Mouse (Mus musculus) brain, embryonic 14.5 days (tissue): ENCODE measurements around the gene Fkbp2. TPM values are rescaled to one million over a fixed set of nuclear protein-coding genes. Genes with fewer than 3 reads are reported as not detected.

Source experiments
- DNase-seq: peaks from one replicate; pipeline ENCODE4 v3.0.0-alpha.2; 2011; ENCODE audit warnings: low read depth
- CTCF ChIP-seq: fragments of 200-500 bp; IDR thresholded peaks from 2 replicates; pipeline ENCODE4 v1.5.1; 2012; ENCODE audit warnings: inconsistent platforms, mild to moderate bottlenecking, moderate library complexity, borderline replicate concordance; ENCODE audit not compliant: insufficient read depth, insufficient read length; ENCODE audit errors: extremely low read depth
- POLR2A ChIP-seq: fragments of 200-500 bp; IDR thresholded peaks from 2 replicates; pipeline ENCODE4 v1.6.1; 2012; ENCODE audit warnings: mild to moderate bottlenecking, inconsistent platforms, borderline replicate concordance; ENCODE audit not compliant: poor library complexity, insufficient read depth, insufficient read length, severe bottlenecking; ENCODE audit errors: extremely low read depth
- polyA plus RNA-seq: library from polyadenylated mRNA; depleted of rRNA; stranded (reverse); fragments of >200 nt; gene quantifications from 2 replicates; pipeline ENCODE4 v1.2.3, GENCODE M21; 2012; rRNA removed

The Fkbp2 gene
- 50.3 and 61.0 TPM in 2 replicates for polyA plus RNA-seq

GRCm38 (mm10) chr19:6980381-6981093, at the start of gene Fkbp2:
Gene Fkbp2 (minus strand): TSS chr19:6980501.
- peak; percentile 99 for DNase-seq
- no peak for TF ChIP-seq POLR2A
- TF ChIP-seq CTCF: no peak

GRCm38 (mm10) chr19:7029531-7029930, 49.2 kb upstream of the Fkbp2 start:
- no peak for DNase-seq

GRCm38 (mm10) chr19:7020224-7020641, 39.9 kb upstream of the Fkbp2 start:
- DNase-seq: peak; percentile 74
- TF ChIP-seq POLR2A (no peak), CTCF (peak; percentile 75)

More at GRCm38 (mm10) chr19:7029531-7029930, 49.2 kb upstream of the Fkbp2 start:
- TF ChIP-seq POLR2A (no peak), CTCF (no peak)

GRCm38 (mm10) chr19:7019191-7019590, 38.9 kb upstream of the Fkbp2 start, which contains the start of gene Fermt3:
Gene Fermt3 (minus strand): TSS chr19:7019469.
- no peak for TF ChIP-seq CTCF
- TF ChIP-seq POLR2A: no peak
- no peak for DNase-seq

GRCm38 (mm10) chr19:7018546-7018945, 38.2 kb upstream of the Fkbp2 start:
- TF ChIP-seq CTCF (no peak), POLR2A (no peak)
- no peak for DNase-seq

GRCm38 (mm10) chr19:7017541-7018457, 37.5 kb upstream of the Fkbp2 start:
- no peak for TF ChIP-seq CTCF
- TF ChIP-seq POLR2A: no peak
- DNase-seq: no peak

- no peak for DNase-seq
These were observed 34.3 kb upstream of the Fkbp2 start for GRCm38 (mm10) chr19:7014481-7015135.

GRCm38 (mm10) chr19:7013984-7014383, 33.7 kb upstream of the Fkbp2 start:
- DNase-seq: no peak
- TF ChIP-seq CTCF (no peak), POLR2A (no peak)

More at GRCm38 (mm10) chr19:7014481-7015135, 34.3 kb upstream of the Fkbp2 start:
- TF ChIP-seq CTCF (no peak), POLR2A (no peak)

GRCm38 (mm10) chr19:7012426-7012825, 32.1 kb upstream of the Fkbp2 start:
- no peak for TF ChIP-seq CTCF

GRCm38 (mm10) chr19:7006892-7007593, 26.7 kb upstream of the Fkbp2 start:
- no peak for DNase-seq
- no peak for TF ChIP-seq POLR2A
- TF ChIP-seq CTCF: no peak

More at GRCm38 (mm10) chr19:7012426-7012825, 32.1 kb upstream of the Fkbp2 start:
- no peak for DNase-seq
